Mouse (Mus musculus) heart, adult 11 months (tissue): ENCODE measurements at regions not wholly inside any gene's neighbourhood (a gene's known extent, or its start where the extent isn't known, plus 50 kb on each side); places are given as distances from the start of the nearest gene placed in this dataset.

Source experiments
- DNase-seq: peaks from one replicate; pipeline ENCODE4 v3.0.0; 2022

DNA sequence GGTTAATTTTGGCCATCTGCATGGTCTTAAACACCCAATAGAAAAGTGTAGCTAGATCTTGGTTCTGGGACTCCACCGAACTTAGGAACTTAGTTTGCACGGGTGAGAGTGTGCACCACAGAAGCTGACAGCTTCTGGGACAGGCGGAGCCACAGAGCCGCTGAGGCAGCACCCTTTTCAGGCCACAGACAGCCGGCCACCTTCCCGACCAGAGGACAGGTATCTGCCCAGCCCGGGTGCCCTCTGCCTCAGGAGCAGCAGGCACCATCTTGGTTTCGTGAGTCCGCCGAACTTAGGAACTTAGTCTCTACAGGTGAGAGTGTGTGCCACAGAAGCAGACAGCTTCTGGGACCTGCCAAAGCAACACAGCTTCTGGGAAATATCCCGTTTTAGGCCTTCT, 82.6 kb downstream of the Btbd35f22 start:
- DNase-seq, result peak; percentile 61

DNA sequence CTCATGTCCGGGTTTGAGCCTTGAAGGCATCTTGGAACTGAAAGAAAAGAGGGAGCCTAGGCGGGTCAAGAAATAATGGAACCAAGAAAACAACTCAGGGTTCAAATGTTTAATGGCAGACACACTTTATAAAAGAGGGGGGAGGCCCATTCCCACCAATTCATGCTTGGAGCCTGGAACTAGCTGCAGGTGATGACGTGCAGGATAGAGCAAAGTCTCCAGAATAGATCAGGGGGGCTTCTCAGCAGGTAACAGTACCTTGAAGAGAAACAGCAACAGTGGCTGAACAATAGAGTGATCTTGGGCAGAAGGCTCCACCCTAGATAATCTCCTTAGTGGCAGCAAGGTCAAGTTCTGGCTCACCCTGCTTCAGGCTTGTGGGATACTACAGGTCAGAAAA, 100.5 kb downstream of the Btbd35f22 start:
- DNase-seq, result peak; percentile 56
